Mouse (Mus musculus) MEL (cell line): Measurements from ENCODE around the gene Kif24. TPM values are rescaled to one million over a fixed set of nuclear protein-coding genes. Genes with fewer than 3 reads are reported as not detected.
A peak's percentile ranks its signal among the peaks of the same experiment; 100 is the strongest.

Experiments
- DNase-seq: peaks from one replicate; pipeline ENCODE4 v3.0.0; 2011; ENCODE audit warnings: low read depth, low spot score
- H3K27ac ChIP-seq: 2 replicates; pipeline ENCODE4 v1.5.1; 2012; ENCODE audit warnings: low read depth, mild to moderate bottlenecking, control low read depth, low read length, moderate library complexity; ENCODE audit not compliant: control insufficient read depth
- H3K27me3 ChIP-seq, 2 experiments: fragments of 150-350 bp in 1 of 2; sonication (generic) in 1 of 2; 2 replicates each; pipeline ENCODE4 v1.6.1; 2012; ENCODE audit warnings: low read length in 2 of 2, mild to moderate bottlenecking in 2 of 2, improper control_type of control experiment in 1 of 2, moderate library complexity in 1 of 2; ENCODE audit not compliant: insufficient read depth in 2 of 2, control insufficient read depth in 1 of 2
- H3K36me3 ChIP-seq, 2 experiments: 2 replicates each; pipeline ENCODE4 v1.6.1; 2012 to 2014; ENCODE audit warnings: low read length in 2 of 2, improper control_type of control experiment in 1 of 2, inconsistent platforms in 1 of 2, mild to moderate bottlenecking in 1 of 2; ENCODE audit not compliant: insufficient read depth in 2 of 2, control insufficient read depth in 1 of 2
- H3K4me1 ChIP-seq, 2 experiments: fragments of 150-350 bp in 1 of 2; sonication (generic) in 1 of 2; 2 replicates each; pipeline ENCODE4 v1.6.1; 2012; ENCODE audit warnings: low read length in 2 of 2, improper control_type of control experiment in 1 of 2, mild to moderate bottlenecking in 1 of 2; ENCODE audit not compliant: insufficient read depth in 2 of 2, control insufficient read depth in 1 of 2
- H3K4me3 ChIP-seq, 2 experiments: fragments of 150-350 bp in 1 of 2; sonication (generic) in 1 of 2; 2 replicates each; pipeline ENCODE4 v1.5.1; 2012; ENCODE audit warnings: low read depth in 2 of 2, low read length in 2 of 2, mild to moderate bottlenecking in 2 of 2, moderate library complexity in 2 of 2, control low read depth in 1 of 2, improper control_type of control experiment in 1 of 2; ENCODE audit not compliant: control insufficient read depth in 1 of 2, insufficient read depth in 1 of 2
- H3K79me2 ChIP-seq: 2 replicates; pipeline ENCODE4 v1.6.1; 2012; ENCODE audit warnings: mild to moderate bottlenecking, low read length, moderate library complexity; ENCODE audit not compliant: control insufficient read depth, poor library complexity, insufficient read depth
- H3K9ac ChIP-seq: 2 replicates; pipeline ENCODE4 v1.6.1; 2012; ENCODE audit warnings: low read depth, mild to moderate bottlenecking, control low read depth, low read length, moderate library complexity; ENCODE audit not compliant: control insufficient read depth, poor library complexity, severe bottlenecking
- H3K9me3 ChIP-seq: fragments of 150-350 bp; sonication (generic); replicated peaks from 2 replicates; pipeline ENCODE4 v1.6.1; 2012; ENCODE audit warnings: mild to moderate bottlenecking, low read length, improper control_type of control experiment, moderate library complexity; ENCODE audit not compliant: insufficient read depth
- BHLHE40 ChIP-seq: IDR thresholded peaks from 2 replicates; pipeline ENCODE4 v1.6.1; 2012; ENCODE audit warnings: low read depth, mild to moderate bottlenecking, inconsistent platforms, low read length, improper control_type of control experiment, borderline replicate concordance
- CTCF ChIP-seq, 3 experiments: IDR thresholded peaks in 2 of 3; conservative IDR thresholded peaks in 1 of 3; 2 replicates each; pipeline ENCODE4 v1.5.1; 2011 to 2012; ENCODE audit warnings: low read length in 3 of 3, low read depth in 2 of 3, mild to moderate bottlenecking in 2 of 3, improper control_type of control experiment in 1 of 3, inconsistent platforms in 1 of 3, mixed read lengths in 1 of 3, moderate library complexity in 1 of 3; ENCODE audit not compliant: control insufficient read depth in 1 of 3, insufficient read depth in 1 of 3, poor library complexity in 1 of 3, severe bottlenecking in 1 of 3
- ELF1 ChIP-seq: IDR thresholded peaks from 2 replicates; pipeline ENCODE4 v1.6.1; 2014; ENCODE audit warnings: low read depth, mild to moderate bottlenecking, inconsistent platforms, low read length, improper control_type of control experiment, moderate library complexity
- ETS1 ChIP-seq: IDR thresholded peaks from 2 replicates; pipeline ENCODE4 v1.6.1; 2012; ENCODE audit warnings: low read depth, mild to moderate bottlenecking, inconsistent platforms, low read length, improper control_type of control experiment, moderate library complexity
- GABPA ChIP-seq: IDR thresholded peaks from 2 replicates; pipeline ENCODE4 v1.6.1; 2012; ENCODE audit warnings: low read depth, mild to moderate bottlenecking, inconsistent platforms, low read length, improper control_type of control experiment, moderate library complexity
- GATA1 ChIP-seq: IDR thresholded peaks from 2 replicates; pipeline ENCODE4 v1.6.1; 2011; ENCODE audit warnings: low read depth, low read length, improper control_type of control experiment
- JUND ChIP-seq: IDR thresholded peaks from 2 replicates; pipeline ENCODE4 v1.6.1; 2011; ENCODE audit warnings: low read depth, mild to moderate bottlenecking, improper control_type of control experiment, low read length
- KAT2A ChIP-seq: conservative IDR thresholded peaks from 2 replicates; pipeline ENCODE4 v1.6.1; 2012; ENCODE audit warnings: low read depth, low read length, improper control_type of control experiment, inconsistent platforms
- MAZ ChIP-seq: IDR thresholded peaks from 2 replicates; pipeline ENCODE4 v1.6.1; 2012; ENCODE audit warnings: low read depth, mild to moderate bottlenecking, inconsistent platforms, low read length, improper control_type of control experiment
- MYB ChIP-seq: IDR thresholded peaks from 2 replicates; pipeline ENCODE4 v1.6.1; 2011; ENCODE audit warnings: mild to moderate bottlenecking, low read depth, low read length, improper control_type of control experiment
- MYC ChIP-seq: IDR thresholded peaks from 2 replicates; pipeline ENCODE4 v1.6.1; 2011; ENCODE audit warnings: low read depth, mild to moderate bottlenecking, low read length, improper control_type of control experiment, moderate library complexity
- NELFE ChIP-seq: IDR thresholded peaks from 2 replicates; pipeline ENCODE4 v1.6.1; 2011; ENCODE audit warnings: low read depth, low read length, improper control_type of control experiment
- POLR2AphosphoS2 ChIP-seq: IDR thresholded peaks from 2 replicates; pipeline ENCODE4 v1.6.1; 2011; ENCODE audit warnings: low read length, improper control_type of control experiment
- RAD21 ChIP-seq: IDR thresholded peaks from 2 replicates; pipeline ENCODE4 v1.6.1; 2011; ENCODE audit warnings: mild to moderate bottlenecking, low read depth, low read length, improper control_type of control experiment
- RCOR1 ChIP-seq: IDR thresholded peaks from 2 replicates; pipeline ENCODE4 v1.6.1; 2012; ENCODE audit warnings: low read depth, mild to moderate bottlenecking, inconsistent platforms, low read length, improper control_type of control experiment
- SMC3 ChIP-seq: IDR thresholded peaks from 2 replicates; pipeline ENCODE4 v1.6.1; 2011; ENCODE audit warnings: low read depth, low read length, improper control_type of control experiment
- TBP ChIP-seq: IDR thresholded peaks from 2 replicates; pipeline ENCODE4 v1.8.0; 2011; ENCODE audit warnings: low read depth, low read length, improper control_type of control experiment
- UBTF ChIP-seq: IDR thresholded peaks from 2 replicates; pipeline ENCODE4 v1.6.1; 2012; ENCODE audit warnings: low read depth, mild to moderate bottlenecking, inconsistent platforms, low read length, improper control_type of control experiment, moderate library complexity, borderline replicate concordance; ENCODE audit not compliant: insufficient read depth
- USF1 ChIP-seq: IDR thresholded peaks from 2 replicates; pipeline ENCODE4 v1.6.1; 2014; ENCODE audit warnings: low read depth, mild to moderate bottlenecking, inconsistent platforms, low read length, improper control_type of control experiment, moderate library complexity
- USF2 ChIP-seq, 2 experiments: IDR thresholded peaks; 2 replicates each; pipeline ENCODE4 v1.6.1; 2011 to 2012; ENCODE audit warnings: improper control_type of control experiment in 2 of 2, low read length in 2 of 2, borderline replicate concordance in 1 of 2, inconsistent platforms in 1 of 2, low read depth in 1 of 2, mild to moderate bottlenecking in 1 of 2; ENCODE audit not compliant: insufficient read depth in 1 of 2
- ZMIZ1 ChIP-seq: IDR thresholded peaks from 2 replicates; pipeline ENCODE4 v1.6.1; 2012; ENCODE audit warnings: low read depth, mild to moderate bottlenecking, inconsistent platforms, low read length, improper control_type of control experiment, moderate library complexity
- polyA plus RNA-seq, 2 experiments: library from polyadenylated mRNA; stranded (reverse) in 1 of 2; unstranded in 1 of 2; fragments of >175 nt in 1 of 2; fragments of >200 nt in 1 of 2; gene quantifications; 2 replicates each; pipeline versions ENCODE4 v1.2.1 to v1.2.4; 2012; ENCODE audit warnings: low replicate concordance in 2 of 2, low read depth in 1 of 2; ENCODE audit not compliant: insufficient read length in 2 of 2, insufficient read depth in 1 of 2, missing spikeins in 1 of 2
- total RNA-seq: library from RNA; depleted of rRNA; stranded (reverse); fragments of 300-350 nt; gene quantifications from 2 replicates; pipeline ENCODE4 v1.2.3, GENCODE M21; 2012

The Kif24 gene
- total and polyA plus RNA-seq, 3 experiments = 11.6 to 13.2 TPM; not detected in 1

DNA sequence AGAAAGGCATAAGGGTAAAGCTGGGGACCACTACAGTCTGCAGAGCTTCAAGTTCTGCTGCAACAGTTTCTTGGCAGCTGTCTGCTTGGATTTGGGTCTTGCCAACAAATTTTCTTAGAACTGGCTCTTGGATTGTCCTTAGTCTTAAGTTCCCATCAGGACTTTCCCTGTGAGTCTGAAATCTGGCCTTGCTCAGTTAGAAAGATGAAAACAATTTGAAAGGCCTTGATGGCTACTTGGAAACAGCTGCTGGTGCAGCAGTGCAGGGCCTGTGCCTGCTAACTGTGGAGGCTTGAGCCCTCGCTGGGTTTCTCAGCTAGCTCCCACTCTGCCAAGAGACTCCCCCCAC lies 14.7 kb upstream of the Kif24 start:
- Histone ChIP-seq H3K36me3 (no peaks in the 10 kb centered on the region; a peak in 1 of 4 replicates), H3K4me3 (no peak overlapping the region), H3K27me3 (no peaks in the 10 kb centered on the region), H3K4me1 (no peaks in the 10 kb centered on the region), H3K79me2 (no peaks in the 10 kb centered on the region), H3K27ac (no peak overlapping the region), H3K9ac (no peak overlapping the region), H3K9me3 (no peaks in the 10 kb centered on the region)
- TF ChIP-seq TBP = no peak
- no peak for TF ChIP-seq ETS1
- no peak for TF ChIP-seq JUND
- TF ChIP-seq USF2 (IDR thresholded peaks at IDR 0.05; ENCODE audit: borderline replicate concordance in 1 of 2, insufficient read depth in 1 of 2, low read depth in 1 of 2, low read length in 2 of 2) = no peak
- DNase-seq = no peak

DNA sequence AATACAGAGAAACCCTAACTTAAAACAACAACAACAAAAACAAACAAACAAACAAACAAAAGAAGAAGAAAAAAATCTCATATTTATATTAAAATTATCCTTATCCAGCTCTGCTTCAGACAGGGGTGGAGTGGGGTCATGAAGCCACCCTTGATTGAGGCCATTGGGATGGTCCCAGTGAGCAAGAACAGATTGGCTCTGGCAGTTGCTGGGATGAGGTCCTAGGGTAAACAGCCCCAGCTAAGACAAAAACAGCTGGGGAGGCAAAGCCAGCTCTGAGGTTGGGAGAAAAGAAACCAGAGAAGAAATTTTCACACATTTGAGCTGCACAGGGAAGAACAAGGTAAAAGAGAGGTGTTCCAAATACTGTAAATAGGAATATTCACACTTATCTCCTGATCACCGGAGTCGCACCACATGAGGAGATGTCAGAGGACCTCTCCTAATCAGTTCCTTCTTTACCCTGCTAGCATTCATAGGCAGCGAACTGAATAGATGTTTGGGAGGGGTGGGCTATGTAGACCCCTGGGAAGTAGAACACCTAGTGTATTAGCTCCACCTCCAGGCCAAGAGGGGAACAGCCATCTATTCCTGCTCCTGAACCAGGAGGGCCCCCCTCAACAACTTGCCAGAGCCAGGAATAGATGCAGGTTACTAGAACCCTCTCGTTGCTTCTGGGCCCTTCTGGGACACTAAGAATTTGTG lies 14.2 kb upstream of the Kif24 start:
- no peak overlapping the region for H3K9ac ChIP-seq
- H3K4me1 ChIP-seq = no peaks in the 10 kb centered on the region
- H3K4me3 ChIP-seq = no peak overlapping the region
- no peaks in the 10 kb centered on the region for H3K79me2 ChIP-seq
- H3K36me3 ChIP-seq = no peaks in the 10 kb centered on the region; a peak in 1 of 4 replicates
- no peaks in the 10 kb centered on the region for H3K9me3 ChIP-seq
- TF ChIP-seq KAT2A = no peak
- peak; percentile 28 to 44 (median 42) for TF ChIP-seq CTCF (IDR thresholded peaks at IDR 0.05 in 2 of 3, conservative IDR thresholded peaks at IDR 0.05 in 1 of 3; ENCODE audit: control insufficient read depth in 1 of 3, insufficient read depth in 1 of 3, low read depth in 2 of 3, low read length in 3 of 3, poor library complexity in 1 of 3, severe bottlenecking in 1 of 3)
- no peak for TF ChIP-seq USF1
- peak; percentile 19; the same call in 1 of the 2 replicates for TF ChIP-seq SMC3
- TF ChIP-seq RAD21 = peak; percentile 26
- TF ChIP-seq GATA1 = no peak
- no peak for TF ChIP-seq JUND
- H3K27ac ChIP-seq = no peak overlapping the region
- DNase-seq = peak; percentile 15
- H3K27me3 ChIP-seq = no peaks in the 10 kb centered on the region

DNA sequence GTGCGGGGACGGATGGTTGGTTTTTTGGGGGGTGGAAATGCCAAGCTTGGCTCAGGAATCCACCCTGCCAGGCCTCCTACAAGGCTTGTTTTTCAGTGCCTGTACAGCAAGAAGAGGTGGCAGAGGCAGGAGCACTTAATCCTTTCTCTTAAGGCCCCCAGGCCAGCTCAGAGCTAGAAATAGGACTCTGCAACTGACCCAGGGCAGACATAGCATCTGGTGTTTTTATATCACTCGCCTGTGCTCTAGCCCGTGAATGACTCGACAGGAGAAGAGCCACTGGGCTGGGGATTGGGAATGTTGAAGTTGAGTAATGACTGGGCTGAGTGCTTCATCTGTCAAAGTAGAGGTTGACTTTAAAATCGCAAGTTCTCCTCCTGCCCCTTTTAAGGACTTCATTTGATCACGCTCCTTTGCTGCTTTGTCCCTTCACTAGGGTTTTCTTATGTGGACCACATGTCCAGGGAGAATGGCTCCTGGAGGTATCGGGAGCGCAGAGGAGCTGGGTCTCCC lies 13.0 kb upstream of the Kif24 start:
- Histone ChIP-seq H3K27me3 (no peaks in the 10 kb centered on the region), H3K9ac (no peak overlapping the region), H3K36me3 (no peaks in the 10 kb centered on the region; a peak in 1 of 4 replicates), H3K27ac (no peak overlapping the region), H3K79me2 (no peaks in the 10 kb centered on the region), H3K9me3 (no peaks in the 10 kb centered on the region), H3K4me1 (no peaks in the 10 kb centered on the region), H3K4me3 (no peak overlapping the region)
- no peak for TF ChIP-seq CTCF (IDR thresholded peaks at IDR 0.05 in 2 of 3, conservative IDR thresholded peaks at IDR 0.05 in 1 of 3; ENCODE audit: control insufficient read depth in 1 of 3, insufficient read depth in 1 of 3, low read depth in 2 of 3, low read length in 3 of 3, poor library complexity in 1 of 3, severe bottlenecking in 1 of 3)
- TF ChIP-seq ZMIZ1 = no peak
- TF ChIP-seq GABPA = no peak
- no peak for TF ChIP-seq JUND
- no peak for TF ChIP-seq BHLHE40
- no peak for TF ChIP-seq POLR2AphosphoS2
- no peak for TF ChIP-seq MYB
- TF ChIP-seq RCOR1 = no peak
- TF ChIP-seq MYC = no peak
- TF ChIP-seq USF1 = no peak
- TF ChIP-seq USF2 (IDR thresholded peaks at IDR 0.05; ENCODE audit: borderline replicate concordance in 1 of 2, insufficient read depth in 1 of 2, low read depth in 1 of 2, low read length in 2 of 2) = no peak
- no peak for TF ChIP-seq MAZ
- no peak for TF ChIP-seq ELF1
- no peak for TF ChIP-seq UBTF
- no peak for TF ChIP-seq NELFE
- no peak for DNase-seq
